Mouse (Mus musculus): ENCODE results near the gene Evi5l. TPM values are rescaled to one million over a fixed set of nuclear protein-coding genes. Genes with fewer than 3 reads are reported as not detected.

The Evi5l gene
- 12.3 and 16.8 TPM in 2 replicates for polyA plus RNA-seq (2012; ENCODE audit: low replicate concordance)

GRCm38 (mm10) chr8:4165852-4166751 lies at the start of gene Evi5l:
TSS of gene Evi5l (plus strand) at chr8:4166567.

GRCm38 (mm10) chr8:4133798-4134197 lies 32.6 kb upstream of the Evi5l start, which contains the start of gene Cd209g:
TSS of gene Cd209g (plus strand) at chr8:4134098.

GRCm38 (mm10) chr8:4216791-4217621 lies 50.6 kb downstream of the Evi5l start, which contains the start of gene Prr36:
TSS of gene Prr36 (minus strand) at chr8:4217459.

GRCm38 (mm10) chr8:4226739-4227347 lies 60.5 kb downstream of the Evi5l start, which contains the start of gene Lrrc8e:
TSS of gene Lrrc8e (plus strand) at chr8:4226827.

GRCm38 (mm10) chr8:4238434-4239192 lies 72.2 kb downstream of the Evi5l start, which contains the start of the genes Map2k7 and Gm49320:
TSS of gene Map2k7 (plus strand) at chr8:4238740.
TSS of gene Gm49320 (plus strand) at chr8:4238865.

GRCm38 (mm10) chr8:4247951-4248540 lies 81.7 kb downstream of the Evi5l start, which contains the start of gene Tgfbr3l:
TSS of gene Tgfbr3l (plus strand) at chr8:4248214.

GRCm38 (mm10) chr8:4252934-4253841 lies 86.8 kb downstream of the Evi5l start, which contains the start of gene Snapc2:
TSS of gene Snapc2 (plus strand) at chr8:4253080.

GRCm38 (mm10) chr8:4259125-4259804 lies 92.9 kb downstream of the Evi5l start, which contains the start of gene Ctxn1:
TSS of gene Ctxn1 (minus strand) at chr8:4259274.

Other genes starting within 250 kb of the Evi5l start
- 0.21 and 0.27 TPM in 2 replicates for gene Cd209b, start 239.7 kb upstream of the Evi5l start, polyA plus RNA-seq (2012; ENCODE audit: low replicate concordance)
- gene Cd209c, start 211.8 kb upstream of the Evi5l start, polyA plus RNA-seq (2012; ENCODE audit: low replicate concordance) = 0.16 and 0.85 TPM in 2 replicates
- gene Cd209f, start 60.7 kb upstream of the Evi5l start, polyA plus RNA-seq (2012; ENCODE audit: low replicate concordance) = not detected in 2 replicates
- gene Cd209g, start 32.5 kb upstream of the Evi5l start, polyA plus RNA-seq (2012; ENCODE audit: low replicate concordance) = not detected in 2 replicates
- 0.17 and 0.51 TPM in 2 replicates for gene Prr36, start 50.9 kb downstream of the Evi5l start, polyA plus RNA-seq (2012; ENCODE audit: low replicate concordance)
- gene Lrrc8e, start 60.3 kb downstream of the Evi5l start, polyA plus RNA-seq (2012; ENCODE audit: low replicate concordance) = not detected in 2 replicates
- 193 and 258 TPM in 2 replicates for gene Map2k7, start 72.2 kb downstream of the Evi5l start, polyA plus RNA-seq (2012; ENCODE audit: low replicate concordance)
- gene Gm49320, start 72.3 kb downstream of the Evi5l start, polyA plus RNA-seq (2012; ENCODE audit: low replicate concordance) = 0.26 and 0.38 TPM in 2 replicates
- gene Tgfbr3l, start 81.6 kb downstream of the Evi5l start, polyA plus RNA-seq (2012; ENCODE audit: low replicate concordance) = 57.9 and 98.0 TPM in 2 replicates
- 45.0 and 117 TPM in 2 replicates for gene Snapc2, start 86.5 kb downstream of the Evi5l start, polyA plus RNA-seq (2012; ENCODE audit: low replicate concordance)
- gene Ctxn1, start 92.7 kb downstream of the Evi5l start, polyA plus RNA-seq (2012; ENCODE audit: low replicate concordance) = 1.2 and 1.9 TPM in 2 replicates
- 32.6 and 33.6 TPM in 2 replicates for gene Timm44, start 109.3 kb downstream of the Evi5l start, polyA plus RNA-seq (2012; ENCODE audit: low replicate concordance)
- 1.3 and 1.8 TPM in 2 replicates for gene Ccl25, start 158.6 kb downstream of the Evi5l start, polyA plus RNA-seq (2012; ENCODE audit: low replicate concordance)
- 44.2 and 54.9 TPM in 2 replicates for gene Elavl1, start 158.8 kb downstream of the Evi5l start, polyA plus RNA-seq (2012; ENCODE audit: low replicate concordance)

All from hematopoietic multipotent progenitor cell, adult 10-12 weeks (in vitro differentiated cells).